Mouse (Mus musculus) thymus, postnatal 25 days (tissue): ENCODE measurements around the gene Syngr2.
"Not testable (repeated sequence)": the region's sequence is repeated elsewhere in the genome, so short reads cannot be mapped to it uniquely, and the experiment has no call there.

Experiments
- DNase-seq: peaks from one replicate; pipeline ENCODE4 v3.0.0; 2022

The Syngr2 gene

GRCm38 (mm10) chr11:117814704-117815366 is 5.4 kb downstream of the Syngr2 start:
- DNase-seq, result no peak

- DNase-seq, result not testable (repeated sequence)
Observed at GRCm38 (mm10) chr11:117815850-117816249, 6.4 kb downstream of the Syngr2 start.

- DNase-seq, result no peak
Observed at GRCm38 (mm10) chr11:117816389-117816996, 7.0 kb downstream of the Syngr2 start.

GRCm38 (mm10) chr11:117819095-117819494 is 9.6 kb downstream of the Syngr2 start:
- no peak for DNase-seq

- DNase-seq, result no peak
Observed at GRCm38 (mm10) chr11:117820173-117820572, 10.7 kb downstream of the Syngr2 start.

- no peak for DNase-seq
Observed at GRCm38 (mm10) chr11:117821868-117822267, 12.4 kb downstream of the Syngr2 start.

GRCm38 (mm10) chr11:117822728-117823241 is 13.3 kb downstream of the Syngr2 start:
- DNase-seq, result no peak

GRCm38 (mm10) chr11:117823411-117823810 is 13.9 kb downstream of the Syngr2 start:
- no peak for DNase-seq

- DNase-seq, result peak; percentile 84
Observed at GRCm38 (mm10) chr11:117824060-117824969, 14.8 kb downstream of the Syngr2 start.

- peak; percentile 74 for DNase-seq
Observed at GRCm38 (mm10) chr11:117825333-117826101, 16.0 kb downstream of the Syngr2 start, which contains the start of the genes Afmid and Tk1. Afmid (plus strand) TSS chr11:117825924. Tk1 (minus strand) TSS chr11:117826092.

GRCm38 (mm10) chr11:117826164-117826563 is 16.7 kb downstream of the Syngr2 start:
- DNase-seq, result no peak

- DNase-seq, result peak; percentile 36
Observed at GRCm38 (mm10) chr11:117826916-117827315, 17.4 kb downstream of the Syngr2 start.

- peak; percentile 48 for DNase-seq
Observed at GRCm38 (mm10) chr11:117827386-117827785, 17.9 kb downstream of the Syngr2 start.

GRCm38 (mm10) chr11:117828149-117828887 is 18.9 kb downstream of the Syngr2 start:
- DNase-seq, result peak; percentile 62

- DNase-seq, result no peak
Observed at GRCm38 (mm10) chr11:117828888-117829604, 19.6 kb downstream of the Syngr2 start.

- no peak for DNase-seq
Observed at GRCm38 (mm10) chr11:117829671-117830215, 20.3 kb downstream of the Syngr2 start.

GRCm38 (mm10) chr11:117830401-117830800 is 20.9 kb downstream of the Syngr2 start:
- no peak for DNase-seq

- DNase-seq, result peak; percentile 95
Observed at GRCm38 (mm10) chr11:117832086-117832969, 22.9 kb downstream of the Syngr2 start.

- not testable (repeated sequence) for DNase-seq
Observed at GRCm38 (mm10) chr11:117833509-117833908, 24.0 kb downstream of the Syngr2 start.
